Mouse (Mus musculus): ENCODE data around the gene Azgp1. TPM values are rescaled to one million over a fixed set of nuclear protein-coding genes. Genes with fewer than 3 reads are reported as not detected.
"Not testable (repeated sequence)": the region's sequence is repeated elsewhere in the genome, so short reads cannot be mapped to it uniquely, and the experiment has no call there.

Azgp1 gene
- total and polyA plus RNA-seq, 3 experiments: not detected

- dilution Hi-C loops (cut with MboI; ENCODE audit: extremely low pct_ligation_motif_present, extremely low pct_unique_long_range_greater_than_20kb, low sequenced_read_pairs): no loop called here
Measured at GRCm38 (mm10) chr5:138016530-138016929, 35.2 kb downstream of the Azgp1 start.

GRCm38 (mm10) chr5:138016997-138017396 is 35.7 kb downstream of the Azgp1 start:
- TF ChIP-seq TBP (conservative IDR thresholded peaks at IDR 0.05; ENCODE audit: low read depth, low read length) (no peak), JUND (conservative IDR thresholded peaks at IDR 0.05; ENCODE audit: low read depth, low read length) (no peak), KAT2A (IDR thresholded peaks at IDR 0.05; ENCODE audit: insufficient replicate concordance, low read length) (no peak), MAX (IDR thresholded peaks at IDR 0.05; ENCODE audit: low read length) (no peak), SMC3 (IDR thresholded peaks at IDR 0.05; ENCODE audit: low read depth, low read length) (no peak), RAD21 (IDR thresholded peaks at IDR 0.05; ENCODE audit: low read depth, low read length) (no peak), E2F4 (IDR thresholded peaks at IDR 0.05; ENCODE audit: insufficient replicate concordance, low read depth, low read length) (no peak), CHD1 (IDR thresholded peaks at IDR 0.05; ENCODE audit: low read depth, low read length) (no peak), CHD2 (IDR thresholded peaks at IDR 0.05; ENCODE audit: low read length) (no peak), MAZ (IDR thresholded peaks at IDR 0.05; ENCODE audit: low read depth, low read length) (no peak), USF1 (IDR thresholded peaks at IDR 0.05; ENCODE audit: low read depth, low read length) (no peak)
- Histone ChIP-seq H3K27ac (ENCODE audit: insufficient read depth, low read depth) (no peak overlapping the region), H3K9me3 (replicated peaks; ENCODE audit: low read length) (no peaks in the 10 kb centered on the region), H3K4me2 (ENCODE audit: insufficient read depth, low read depth, poor library complexity, severe bottlenecking) (no peak overlapping the region), H3K36me3 (replicated peaks in 1 of 2; ENCODE audit: control insufficient read depth in 1 of 2, insufficient read depth in 1 of 2, low read length in 1 of 2) (no peaks in the 10 kb centered on the region), H3K27me3 (replicated peaks) (no peaks in the 10 kb centered on the region), H3K9ac (ENCODE audit: insufficient read depth, low read depth) (no peak overlapping the region), H3K4me3 (replicated peaks in 1 of 3; ENCODE audit: low read depth in 2 of 3, low read length in 2 of 3, poor library complexity in 1 of 3) (no peak overlapping the region), H3K4me1 (ENCODE audit: control insufficient read depth in 1 of 2, insufficient read depth in 2 of 2) (no peaks in the 10 kb centered on the region; a peak in 1 of 4 replicates), H3K79me2 (replicated peaks; ENCODE audit: control insufficient read depth, extremely low read depth, insufficient read depth, poor library complexity, severe bottlenecking) (no peaks in the 10 kb centered on the region)
- dilution Hi-C loops (cut with MboI; ENCODE audit: extremely low pct_ligation_motif_present, extremely low pct_unique_long_range_greater_than_20kb, low sequenced_read_pairs) (no loop called here), in situ Hi-C loops (cut with MboI; ENCODE audit: low pct_ligation_motif_present, low pct_unique_long_range_greater_than_20kb, low sequenced_read_pairs) (no loop called here)
- no peak for DNase-seq (ENCODE audit: extremely low read depth)

More at GRCm38 (mm10) chr5:138016530-138016929, 35.2 kb downstream of the Azgp1 start:
- in situ Hi-C loops (cut with MboI; ENCODE audit: low pct_ligation_motif_present, low pct_unique_long_range_greater_than_20kb, low sequenced_read_pairs): no loop called here
- no peak for TF ChIP-seq CTCF (conservative IDR thresholded peaks at IDR 0.05 in 1 of 2, IDR thresholded peaks at IDR 0.05 in 1 of 2; ENCODE audit: low read depth in 2 of 2, low read length in 2 of 2)
- H3K4me3 ChIP-seq (replicated peaks in 1 of 3; ENCODE audit: low read depth in 2 of 3, low read length in 2 of 3, poor library complexity in 1 of 3): no peak overlapping the region
- no peak overlapping the region for H3K27ac ChIP-seq (ENCODE audit: insufficient read depth, low read depth)
- H3K36me3 ChIP-seq (replicated peaks in 1 of 2; ENCODE audit: control insufficient read depth in 1 of 2, insufficient read depth in 1 of 2, low read length in 1 of 2): no peaks in the 10 kb centered on the region
- no peaks in the 10 kb centered on the region for H3K27me3 ChIP-seq (replicated peaks)
- H3K9ac ChIP-seq (ENCODE audit: insufficient read depth, low read depth): no peak overlapping the region
- no peaks in the 10 kb centered on the region; a peak in 1 of 4 replicates for H3K4me1 ChIP-seq (ENCODE audit: control insufficient read depth in 1 of 2, insufficient read depth in 2 of 2)
- H3K9me3 ChIP-seq (replicated peaks; ENCODE audit: low read length): no peaks in the 10 kb centered on the region
- no peak overlapping the region for H3K4me2 ChIP-seq (ENCODE audit: insufficient read depth, low read depth, poor library complexity, severe bottlenecking)
- no peak for DNase-seq (ENCODE audit: extremely low read depth)
- no peaks in the 10 kb centered on the region for H3K79me2 ChIP-seq (replicated peaks; ENCODE audit: control insufficient read depth, extremely low read depth, insufficient read depth, poor library complexity, severe bottlenecking)

- H3K4me3 ChIP-seq (replicated peaks in 1 of 3; ENCODE audit: low read depth in 2 of 3, low read length in 2 of 3, poor library complexity in 1 of 3); H3K9ac ChIP-seq (ENCODE audit: insufficient read depth, low read depth); H3K36me3 ChIP-seq (replicated peaks in 1 of 2; ENCODE audit: control insufficient read depth in 1 of 2, insufficient read depth in 1 of 2, low read length in 1 of 2); H3K79me2 ChIP-seq (replicated peaks; ENCODE audit: control insufficient read depth, extremely low read depth, insufficient read depth, poor library complexity, severe bottlenecking); H3K27me3 ChIP-seq (replicated peaks); in situ Hi-C loops (cut with MboI; ENCODE audit: low pct_ligation_motif_present, low pct_unique_long_range_greater_than_20kb, low sequenced_read_pairs); H3K27ac ChIP-seq (ENCODE audit: insufficient read depth, low read depth); H3K9me3 ChIP-seq (replicated peaks; ENCODE audit: low read length); DNase-seq (ENCODE audit: extremely low read depth); dilution Hi-C loops (cut with MboI; ENCODE audit: extremely low pct_ligation_motif_present, extremely low pct_unique_long_range_greater_than_20kb, low sequenced_read_pairs); H3K4me1 ChIP-seq (ENCODE audit: control insufficient read depth in 1 of 2, insufficient read depth in 2 of 2); H3K4me2 ChIP-seq (ENCODE audit: insufficient read depth, low read depth, poor library complexity, severe bottlenecking): not testable (repeated sequence)
Measured at GRCm38 (mm10) chr5:138019577-138019976, 38.3 kb downstream of the Azgp1 start.

GRCm38 (mm10) chr5:138020961-138021479 is 39.7 kb downstream of the Azgp1 start, which contains the start of the genes Smok3a and Smok3b:
TSS of gene Smok3a (plus strand) at chr5:138021261.
TSS of gene Smok3b (plus strand) at chr5:138021429.
- H3K4me2 ChIP-seq (ENCODE audit: insufficient read depth, low read depth, poor library complexity, severe bottlenecking); H3K27me3 ChIP-seq (replicated peaks); H3K27ac ChIP-seq (ENCODE audit: insufficient read depth, low read depth); dilution Hi-C loops (cut with MboI; ENCODE audit: extremely low pct_ligation_motif_present, extremely low pct_unique_long_range_greater_than_20kb, low sequenced_read_pairs); in situ Hi-C loops (cut with MboI; ENCODE audit: low pct_ligation_motif_present, low pct_unique_long_range_greater_than_20kb, low sequenced_read_pairs); DNase-seq (ENCODE audit: extremely low read depth); H3K9ac ChIP-seq (ENCODE audit: insufficient read depth, low read depth); H3K36me3 ChIP-seq (replicated peaks in 1 of 2; ENCODE audit: control insufficient read depth in 1 of 2, insufficient read depth in 1 of 2, low read length in 1 of 2); H3K4me1 ChIP-seq (ENCODE audit: control insufficient read depth in 1 of 2, insufficient read depth in 2 of 2); H3K9me3 ChIP-seq (replicated peaks; ENCODE audit: low read length); H3K79me2 ChIP-seq (replicated peaks; ENCODE audit: control insufficient read depth, extremely low read depth, insufficient read depth, poor library complexity, severe bottlenecking); H3K4me3 ChIP-seq (replicated peaks in 1 of 3; ENCODE audit: low read depth in 2 of 3, low read length in 2 of 3, poor library complexity in 1 of 3): not testable (repeated sequence)

Measured in CH12.LX (cell line).